Mouse (Mus musculus): ENCODE measurements around the gene Snap25. TPM values are rescaled to one million over a fixed set of nuclear protein-coding genes. Genes with fewer than 3 reads are reported as not detected.

The Snap25 gene
- polyA plus RNA-seq, 1 experiment from 2014 or later = 1.4 TPM

DNA sequence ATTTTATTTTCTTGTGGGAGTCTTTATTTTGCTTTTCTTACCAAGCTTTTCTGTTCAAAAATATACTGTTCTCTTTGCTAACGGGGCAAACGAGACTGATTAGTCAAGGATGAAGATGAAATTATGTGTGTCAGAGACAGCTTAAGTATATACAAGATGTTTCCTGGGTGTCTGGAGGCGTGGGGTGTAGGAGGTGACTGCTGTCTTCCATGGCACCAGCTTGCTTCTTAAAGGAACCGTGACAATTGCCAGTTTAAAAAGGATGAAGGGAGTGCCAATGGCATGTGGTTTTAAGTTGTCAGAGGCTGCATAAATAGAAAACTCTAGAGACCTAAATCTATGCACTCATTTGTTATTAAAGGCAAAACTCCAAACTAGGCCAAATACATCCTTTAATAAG lies 75.1 kb downstream of the Snap25 start:
- H3K4me2 ChIP-seq (ENCODE audit: low read depth, low read length) = no peak overlapping the region

DNA sequence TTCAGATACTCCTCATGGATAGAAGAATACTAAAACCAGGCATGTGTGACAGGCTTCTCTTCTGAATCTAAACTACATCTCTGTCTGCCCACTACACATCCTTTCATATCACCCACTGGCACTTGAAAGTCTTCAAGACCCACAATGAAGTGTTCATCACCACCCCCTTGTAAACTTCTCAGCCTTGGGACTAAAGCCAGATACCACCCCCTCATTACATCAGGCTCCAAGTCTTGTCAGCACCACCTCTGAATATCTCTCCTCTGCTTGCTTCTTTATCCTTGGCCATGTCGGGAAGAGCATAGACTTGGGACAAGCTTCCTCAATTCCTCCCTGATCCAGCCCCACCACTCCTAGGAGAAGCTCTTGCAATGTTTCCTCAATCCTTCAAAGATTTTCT lies 83.3 kb downstream of the Snap25 start:
- Histone ChIP-seq H3K9ac (ENCODE audit: low read length) (no peak overlapping the region), H3K36me3 (ENCODE audit: control insufficient read depth, insufficient read depth, low read length) (no peaks in the 10 kb centered on the region), H3K4me1 (replicated peaks; ENCODE audit: control insufficient read depth, insufficient read depth, low read length) (no peaks in the 10 kb centered on the region), H3K27me3 (ENCODE audit: control insufficient read depth, insufficient read depth, low read depth, low read length) (no peaks in the 10 kb centered on the region), H3K27ac (ENCODE audit: low read length) (no peak overlapping the region), H3K9me3 (ENCODE audit: control insufficient read depth, low read length) (no peaks in the 10 kb centered on the region), H3K4me2 (ENCODE audit: low read depth, low read length) (no peak overlapping the region), H3K4me3 (ENCODE audit: low read length) (no peak overlapping the region)
- 35% methylated on average over 1 of the region's 1 CpGs for WGBS
- no peak for ATAC-seq (ENCODE audit: low read depth)

More for the DNA sequence above, 75.1 kb downstream of the Snap25 start:
- no peak for ATAC-seq (ENCODE audit: low read depth)
- Histone ChIP-seq H3K27me3 (ENCODE audit: control insufficient read depth, insufficient read depth, low read depth, low read length) (no peaks in the 10 kb centered on the region), H3K9me3 (ENCODE audit: control insufficient read depth, low read length) (no peaks in the 10 kb centered on the region), H3K4me1 (replicated peaks; ENCODE audit: control insufficient read depth, insufficient read depth, low read length) (no peaks in the 10 kb centered on the region), H3K4me3 (ENCODE audit: low read length) (no peak overlapping the region), H3K36me3 (ENCODE audit: control insufficient read depth, insufficient read depth, low read length) (no peaks in the 10 kb centered on the region), H3K9ac (ENCODE audit: low read length) (no peak overlapping the region), H3K27ac (ENCODE audit: low read length) (no peak overlapping the region)
- 43% methylated on average over 4 of the region's 4 CpGs for WGBS

DNA sequence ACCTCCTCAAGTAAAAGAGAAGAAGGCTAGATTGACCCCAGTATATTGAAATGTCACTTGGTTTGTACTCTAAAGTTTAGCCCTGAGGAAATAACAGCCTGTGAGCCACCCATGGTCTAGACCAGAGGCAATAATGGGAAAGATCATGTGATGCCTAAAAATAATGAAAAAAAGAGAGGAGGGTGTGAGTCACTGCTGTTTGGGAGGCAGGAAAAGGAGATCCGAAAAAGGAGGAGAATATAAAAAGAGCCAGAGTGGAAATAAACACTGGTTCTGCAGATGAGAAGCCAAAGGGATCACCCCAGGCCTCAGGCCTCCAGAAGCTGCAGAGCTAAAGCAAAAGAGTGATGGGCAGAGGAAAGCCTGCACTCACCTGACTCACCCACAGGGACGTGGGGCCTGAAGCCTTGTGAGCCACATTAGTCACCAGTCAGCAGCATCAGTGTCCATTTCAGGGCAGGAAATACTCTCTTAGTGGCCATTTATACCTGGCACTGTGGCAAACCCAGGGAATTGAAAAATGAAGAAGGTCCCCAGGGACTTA lies 85.7 kb downstream of the Snap25 start:
- no peaks in the 10 kb centered on the region for H3K9me3 ChIP-seq (ENCODE audit: control insufficient read depth, low read length)
- WGBS = 63% methylated on average over 2 of the region's 2 CpGs
- H3K27ac ChIP-seq (ENCODE audit: low read length) = no peak overlapping the region
- H3K36me3 ChIP-seq (ENCODE audit: control insufficient read depth, insufficient read depth, low read length) = no peaks in the 10 kb centered on the region
- H3K4me2 ChIP-seq (ENCODE audit: low read depth, low read length) = no peak overlapping the region
- no peaks in the 10 kb centered on the region for H3K4me1 ChIP-seq (replicated peaks; ENCODE audit: control insufficient read depth, insufficient read depth, low read length)
- H3K27me3 ChIP-seq (ENCODE audit: control insufficient read depth, insufficient read depth, low read depth, low read length) = no peaks in the 10 kb centered on the region
- no peak for ATAC-seq (ENCODE audit: low read depth)
- H3K9ac ChIP-seq (ENCODE audit: low read length) = no peak overlapping the region
- H3K4me3 ChIP-seq (ENCODE audit: low read length) = no peak overlapping the region

DNA sequence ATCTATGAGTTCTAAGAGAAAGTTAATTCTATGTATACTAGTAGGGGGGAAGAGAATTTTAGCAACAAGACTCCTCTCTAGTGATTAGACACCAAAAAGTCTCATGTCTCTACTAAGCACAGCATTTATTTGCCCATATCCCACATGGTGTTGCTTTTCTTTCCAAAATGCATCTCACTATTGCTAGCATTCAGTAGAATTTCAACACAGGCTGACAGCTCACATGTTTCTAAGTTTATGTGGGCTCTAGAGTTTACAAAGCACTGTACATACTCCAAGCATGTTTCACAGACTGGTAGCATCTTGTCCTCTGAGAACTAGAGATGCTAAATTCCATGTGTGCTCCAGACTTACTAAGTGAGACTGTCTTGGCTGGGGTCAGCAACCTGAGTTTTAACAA lies 87.8 kb downstream of the Snap25 start:
- no peak for ATAC-seq (ENCODE audit: low read depth)
- H3K9me3 ChIP-seq (ENCODE audit: control insufficient read depth, low read length) = no peaks in the 10 kb centered on the region
- no peaks in the 10 kb centered on the region for H3K4me1 ChIP-seq (replicated peaks; ENCODE audit: control insufficient read depth, insufficient read depth, low read length)
- H3K36me3 ChIP-seq (ENCODE audit: control insufficient read depth, insufficient read depth, low read length) = no peaks in the 10 kb centered on the region
- no peak overlapping the region for H3K4me3 ChIP-seq (ENCODE audit: low read length)
- H3K9ac ChIP-seq (ENCODE audit: low read length) = no peak overlapping the region
- H3K27me3 ChIP-seq (ENCODE audit: control insufficient read depth, insufficient read depth, low read depth, low read length) = no peaks in the 10 kb centered on the region
- H3K27ac ChIP-seq (ENCODE audit: low read length) = no peak overlapping the region
- no peak overlapping the region for H3K4me2 ChIP-seq (ENCODE audit: low read depth, low read length)

DNA sequence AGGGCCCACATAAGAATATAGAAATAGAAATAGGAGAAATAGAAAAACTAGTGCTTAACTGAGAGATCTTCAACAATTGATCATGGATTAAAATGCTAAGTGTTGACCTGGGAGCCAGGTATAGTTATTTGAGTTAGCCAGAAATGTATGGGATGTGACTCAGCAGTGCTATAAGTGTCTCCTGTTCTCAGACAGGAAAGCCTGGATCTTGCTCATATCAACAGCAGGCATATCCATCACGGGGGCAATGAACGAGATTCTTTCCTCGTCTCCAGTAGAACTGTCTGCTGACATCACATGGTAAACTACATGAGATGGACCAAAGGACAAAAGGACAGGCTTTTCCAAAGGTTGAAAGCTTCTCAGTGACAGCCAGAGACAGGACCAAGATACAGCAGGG lies 88.8 kb downstream of the Snap25 start:
- no peaks in the 10 kb centered on the region for H3K9me3 ChIP-seq (ENCODE audit: control insufficient read depth, low read length)
- no peak overlapping the region for H3K4me2 ChIP-seq (ENCODE audit: low read depth, low read length)
- no peaks in the 10 kb centered on the region for H3K27me3 ChIP-seq (ENCODE audit: control insufficient read depth, insufficient read depth, low read depth, low read length)
- H3K4me1 ChIP-seq (replicated peaks; ENCODE audit: control insufficient read depth, insufficient read depth, low read length) = no peaks in the 10 kb centered on the region
- 53% methylated on average over 3 of the region's 3 CpGs for WGBS
- no peak overlapping the region for H3K4me3 ChIP-seq (ENCODE audit: low read length)
- no peaks in the 10 kb centered on the region for H3K36me3 ChIP-seq (ENCODE audit: control insufficient read depth, insufficient read depth, low read length)
- H3K9ac ChIP-seq (ENCODE audit: low read length) = no peak overlapping the region
- ATAC-seq (ENCODE audit: low read depth) = no peak
- H3K27ac ChIP-seq (ENCODE audit: low read length) = no peak overlapping the region

DNA sequence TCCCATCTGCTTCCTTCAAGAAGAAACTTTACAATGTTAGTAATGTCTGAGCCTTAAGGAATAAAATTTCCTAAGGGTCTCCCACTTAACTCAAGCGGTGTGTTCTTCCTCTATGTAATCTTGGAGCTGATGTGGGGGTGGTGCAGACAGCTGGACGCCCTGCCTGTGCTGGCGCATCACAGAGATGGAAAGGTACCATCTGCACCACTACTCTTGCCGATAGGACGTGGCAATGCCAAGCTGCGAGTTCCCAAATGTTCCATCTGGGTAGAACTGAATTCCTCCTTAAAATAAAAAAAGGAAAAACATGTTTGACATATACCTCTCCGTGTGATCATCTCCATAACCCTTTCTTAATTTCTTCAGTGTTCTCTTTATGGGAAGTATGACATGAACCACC lies 89.9 kb downstream of the Snap25 start:
- no peaks in the 10 kb centered on the region for H3K9me3 ChIP-seq (ENCODE audit: control insufficient read depth, low read length)
- H3K27ac ChIP-seq (ENCODE audit: low read length) = no peak overlapping the region
- H3K9ac ChIP-seq (ENCODE audit: low read length) = no peak overlapping the region
- H3K36me3 ChIP-seq (ENCODE audit: control insufficient read depth, insufficient read depth, low read length) = no peaks in the 10 kb centered on the region
- H3K4me1 ChIP-seq (replicated peaks; ENCODE audit: control insufficient read depth, insufficient read depth, low read length) = no peaks in the 10 kb centered on the region
- WGBS = 77% methylated on average over 7 of the region's 7 CpGs
- ATAC-seq (ENCODE audit: low read depth) = no peak
- no peaks in the 10 kb centered on the region for H3K27me3 ChIP-seq (ENCODE audit: control insufficient read depth, insufficient read depth, low read depth, low read length)
- no peak overlapping the region for H3K4me2 ChIP-seq (ENCODE audit: low read depth, low read length)
- no peak overlapping the region for H3K4me3 ChIP-seq (ENCODE audit: low read length)

DNA sequence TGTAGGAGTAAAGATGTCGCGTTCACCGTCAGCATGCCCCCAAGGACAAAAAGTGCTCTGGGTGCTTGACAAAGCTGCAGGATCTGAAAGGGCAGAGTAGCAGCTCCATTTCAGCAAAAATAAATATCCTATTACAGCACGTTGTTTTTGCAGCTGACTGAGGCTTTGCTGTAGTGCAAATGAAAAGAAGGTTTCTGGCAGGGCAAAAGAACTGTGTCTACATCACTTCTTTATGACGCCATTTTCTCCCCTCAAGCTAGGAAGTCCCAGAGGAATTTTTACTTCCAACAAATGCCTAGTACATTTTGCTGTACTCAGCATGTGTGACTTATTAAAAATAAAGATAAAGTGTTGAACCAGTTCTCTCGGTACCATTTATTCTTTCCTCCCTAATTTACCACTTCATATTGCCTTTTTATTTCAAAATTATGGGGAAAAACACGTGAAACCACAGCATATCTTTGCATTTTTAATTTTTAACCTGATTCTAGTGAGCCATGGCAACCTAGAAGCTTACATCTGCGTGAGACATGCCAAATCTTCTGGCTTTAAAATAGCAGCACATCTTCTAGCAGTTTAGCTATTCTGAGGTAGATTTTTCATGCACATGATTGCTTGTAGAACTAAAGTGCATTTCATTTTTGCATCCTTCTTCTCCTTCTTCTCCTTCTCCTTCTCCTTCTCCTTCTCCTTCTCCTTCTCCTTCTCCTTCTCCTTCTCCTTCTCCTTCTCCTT lies 94.9 kb downstream of the Snap25 start:
- H3K36me3 ChIP-seq (ENCODE audit: control insufficient read depth, insufficient read depth, low read length) = no peaks in the 10 kb centered on the region
- no peaks in the 10 kb centered on the region for H3K27me3 ChIP-seq (ENCODE audit: control insufficient read depth, insufficient read depth, low read depth, low read length)
- no peak overlapping the region for H3K4me3 ChIP-seq (ENCODE audit: low read length)
- no peak for ATAC-seq (ENCODE audit: low read depth)
- no peak overlapping the region for H3K4me2 ChIP-seq (ENCODE audit: low read depth, low read length)
- H3K4me1 ChIP-seq (replicated peaks; ENCODE audit: control insufficient read depth, insufficient read depth, low read length) = no peaks in the 10 kb centered on the region
- H3K9ac ChIP-seq (ENCODE audit: low read length) = no peak overlapping the region
- no peak overlapping the region for H3K27ac ChIP-seq (ENCODE audit: low read length)
- H3K9me3 ChIP-seq (ENCODE audit: control insufficient read depth, low read length) = no peaks in the 10 kb centered on the region
- WGBS = 65% methylated on average over 8 of the region's 8 CpGs

DNA sequence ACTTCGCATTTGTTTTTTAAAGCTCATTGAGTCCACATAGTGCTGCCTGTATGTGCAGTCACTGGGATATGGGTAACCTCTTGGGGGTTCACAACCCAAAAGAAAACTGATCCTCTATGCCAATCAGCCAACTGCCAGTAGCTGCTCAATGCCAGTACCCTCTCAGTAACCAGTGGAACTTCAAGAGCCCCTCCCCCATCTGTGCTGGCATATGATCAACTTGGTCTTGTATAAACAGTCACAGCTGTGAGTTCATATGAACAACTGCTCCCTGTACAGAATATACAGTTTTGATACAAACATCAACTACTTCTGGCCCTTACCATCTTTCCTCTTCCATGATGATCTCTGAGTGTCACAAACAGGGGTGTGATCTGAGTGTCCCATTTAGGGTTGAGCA lies 98.1 kb downstream of the Snap25 start:
- Histone ChIP-seq H3K4me2 (ENCODE audit: low read depth, low read length) (no peak overlapping the region), H3K4me1 (replicated peaks; ENCODE audit: control insufficient read depth, insufficient read depth, low read length) (no peaks in the 10 kb centered on the region), H3K4me3 (ENCODE audit: low read length) (no peak overlapping the region), H3K9ac (ENCODE audit: low read length) (no peak overlapping the region), H3K27me3 (ENCODE audit: control insufficient read depth, insufficient read depth, low read depth, low read length) (no peaks in the 10 kb centered on the region), H3K27ac (ENCODE audit: low read length) (no peak overlapping the region), H3K36me3 (ENCODE audit: control insufficient read depth, insufficient read depth, low read length) (no peaks in the 10 kb centered on the region), H3K9me3 (ENCODE audit: control insufficient read depth, low read length) (no peaks in the 10 kb centered on the region)
- WGBS = 90% methylated on average over 1 of the region's 1 CpGs
- no peak for ATAC-seq (ENCODE audit: low read depth)

DNA sequence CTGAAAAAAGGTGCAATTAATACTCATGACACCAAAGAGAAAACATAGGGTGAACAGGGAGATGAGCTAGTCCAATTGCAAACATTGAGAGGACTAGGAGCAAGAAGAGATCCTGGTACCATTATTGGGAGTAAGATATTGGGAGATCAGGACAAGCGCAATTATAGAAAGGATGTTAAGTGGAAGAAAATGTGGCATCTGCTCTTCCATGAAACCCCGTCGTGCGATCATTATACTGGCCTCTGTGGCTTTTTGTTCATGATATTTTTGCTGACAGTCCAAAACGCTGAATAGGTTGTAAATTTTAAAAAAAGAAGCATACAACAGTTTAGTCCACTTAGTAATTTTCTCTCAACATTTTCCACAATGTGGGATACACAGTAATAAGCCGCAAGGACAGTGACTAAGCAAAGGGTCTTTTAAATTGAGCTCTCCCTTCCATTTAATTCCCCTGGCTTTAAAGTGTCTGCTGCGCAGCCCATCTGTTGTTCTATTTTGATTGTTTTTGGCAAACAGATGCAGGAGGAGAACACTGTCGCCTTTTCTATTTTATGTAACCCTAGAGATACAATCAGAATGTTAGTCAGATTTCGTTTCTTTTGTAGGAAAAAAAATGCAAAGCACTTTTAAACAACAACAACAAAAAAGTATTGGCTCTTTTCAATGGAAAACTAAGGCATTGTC lies 103.6 kb downstream of the Snap25 start:
- no peaks in the 10 kb centered on the region for H3K36me3 ChIP-seq (ENCODE audit: control insufficient read depth, insufficient read depth, low read length)
- WGBS = 79% methylated on average over 9 of the region's 9 CpGs
- no peaks in the 10 kb centered on the region for H3K4me1 ChIP-seq (replicated peaks; ENCODE audit: control insufficient read depth, insufficient read depth, low read length)
- no peaks in the 10 kb centered on the region for H3K27me3 ChIP-seq (ENCODE audit: control insufficient read depth, insufficient read depth, low read depth, low read length)
- H3K4me2 ChIP-seq (ENCODE audit: low read depth, low read length) = no peak overlapping the region
- H3K9me3 ChIP-seq (ENCODE audit: control insufficient read depth, low read length) = no peaks in the 10 kb centered on the region
- H3K4me3 ChIP-seq (ENCODE audit: low read length) = no peak overlapping the region
- no peak overlapping the region for H3K27ac ChIP-seq (ENCODE audit: low read length)
- H3K9ac ChIP-seq (ENCODE audit: low read length) = no peak overlapping the region
- ATAC-seq (ENCODE audit: low read depth) = peak; percentile 36; the same call in 1 of the 2 replicates
